Mouse (Mus musculus) regulatory T cell (primary cell): ENCODE measurements around the gene Rgs8.

Experiments
- in situ Hi-C: fragments of 300-600 bp; cut with MboI, MseI; formaldehyde crosslinking; loops from one replicate; pipeline ENCODE4 v1.15.1; 2025; ENCODE audit warnings: high pct_unique_total_duplicates

The Rgs8 gene

DNA sequence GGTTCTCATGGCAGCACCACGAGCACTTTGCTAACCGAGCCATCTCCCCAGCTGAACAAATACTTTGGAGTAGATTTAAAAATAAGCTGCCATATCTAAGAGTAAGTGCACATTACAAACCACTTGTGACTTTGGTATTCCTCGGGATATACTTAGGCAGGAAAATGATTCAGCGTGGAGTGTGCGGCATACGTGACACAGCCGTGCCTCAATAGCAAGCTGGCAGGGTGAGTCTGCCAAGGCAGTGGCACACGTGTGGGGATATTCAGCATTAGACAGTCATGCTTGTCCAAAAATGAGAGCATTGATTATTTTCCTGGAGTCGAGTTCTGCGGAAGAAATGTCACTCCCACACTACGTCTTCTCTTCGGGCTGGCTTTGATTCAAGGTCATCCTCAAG lies 21.1 kb downstream of the Rgs8 start:
- in situ Hi-C loops: no loop called here

DNA sequence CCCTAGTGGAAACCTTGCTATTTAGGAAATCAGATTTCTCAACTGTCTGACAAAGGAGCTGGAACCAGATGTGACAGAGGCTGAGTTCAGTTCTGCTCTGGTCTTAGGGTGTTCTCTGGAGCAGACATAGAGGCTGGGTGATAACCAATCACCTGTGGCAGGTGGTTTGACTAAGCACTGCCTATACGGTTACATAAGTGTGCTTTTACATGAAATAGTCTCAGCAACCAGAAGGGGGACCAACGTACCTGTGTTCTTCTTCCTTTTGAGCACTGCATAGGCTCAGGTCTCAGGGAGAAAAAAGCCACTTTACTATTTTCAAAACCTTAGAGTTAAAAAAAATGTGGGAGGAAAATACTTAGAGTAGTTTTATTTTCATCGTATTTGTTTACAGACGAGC lies 22.8 kb downstream of the Rgs8 start:
- in situ Hi-C loops: no loop called here

DNA sequence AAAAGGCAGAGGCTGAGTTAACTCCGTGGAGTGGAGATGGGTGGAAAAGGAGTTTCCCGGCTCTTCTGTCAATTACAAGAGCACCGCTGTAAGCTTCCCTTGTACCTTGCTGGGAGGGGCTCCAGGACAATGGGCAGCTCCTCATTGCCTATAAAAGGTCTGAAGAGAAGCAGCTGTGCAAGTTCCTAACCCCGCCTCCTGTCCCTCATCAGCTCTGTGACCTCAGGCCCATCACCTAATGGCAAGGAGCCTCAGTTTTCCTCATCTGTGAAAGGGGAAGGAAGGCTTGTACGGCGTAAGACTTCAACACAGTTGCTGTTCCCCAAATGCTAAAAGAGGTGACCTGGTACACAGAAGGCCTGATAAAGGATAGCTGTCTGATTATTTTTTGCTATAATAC lies 24.8 kb downstream of the Rgs8 start:
- in situ Hi-C loops: no loop called here

DNA sequence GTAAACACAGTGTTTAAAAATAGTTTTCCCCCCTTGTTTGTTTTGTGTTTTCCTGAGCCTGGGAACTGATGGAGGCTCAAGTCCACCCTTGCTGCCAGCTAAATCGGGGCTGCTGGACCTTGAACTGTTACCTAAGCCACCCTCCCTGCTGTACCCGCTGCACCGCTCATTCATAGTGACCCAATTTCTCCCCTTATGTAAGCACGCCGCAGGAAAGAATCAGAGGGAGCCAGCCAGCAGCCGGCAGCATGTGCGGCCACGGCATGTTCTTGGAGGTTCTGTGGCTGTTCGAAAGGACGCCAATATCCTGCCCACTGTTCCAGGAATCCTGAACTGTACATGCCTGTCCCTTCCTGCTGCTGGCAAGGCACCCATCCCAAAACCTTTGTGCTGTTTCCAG lies 26.3 kb downstream of the Rgs8 start:
- in situ Hi-C loops: no loop called here

DNA sequence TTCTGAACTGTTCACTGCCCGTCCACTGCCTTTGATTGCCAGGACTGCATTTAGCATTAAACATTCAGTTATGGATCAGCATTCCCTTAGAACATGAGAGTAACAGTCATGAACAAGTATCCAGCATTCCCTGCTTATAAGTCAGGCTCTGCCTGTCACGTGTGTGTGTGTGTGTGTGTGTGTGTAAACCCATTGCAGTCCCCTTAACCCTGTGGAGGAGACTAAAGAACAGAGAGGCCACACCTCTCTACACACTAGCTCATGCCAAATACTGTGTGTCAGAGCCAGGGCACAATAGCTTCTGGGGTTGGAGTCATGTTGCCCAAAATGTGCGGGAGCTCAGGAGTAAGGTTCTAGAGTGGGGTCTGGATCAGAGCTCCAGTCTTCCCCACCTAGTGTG lies 26.8 kb downstream of the Rgs8 start:
- in situ Hi-C loops: no loop called here

DNA sequence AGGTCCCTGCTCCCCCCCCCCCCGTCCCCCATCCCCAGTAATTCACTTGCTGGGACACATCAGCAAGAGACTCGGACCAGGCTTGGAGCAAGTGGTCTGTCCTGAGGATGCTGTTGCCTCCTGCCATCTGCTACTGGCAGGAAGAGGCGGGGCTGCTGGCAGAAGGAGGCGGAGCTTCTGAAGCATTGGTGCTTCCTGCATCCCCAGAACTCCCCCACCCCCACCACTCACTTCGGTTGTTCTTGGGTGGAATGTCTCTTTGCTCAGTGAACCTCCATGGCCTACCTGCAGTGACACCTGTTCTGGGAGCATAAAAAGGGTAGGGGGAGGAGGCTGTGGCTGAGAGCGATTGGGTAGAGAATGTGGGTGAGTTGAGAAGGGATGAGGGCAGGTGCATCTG lies 27.5 kb downstream of the Rgs8 start:
- in situ Hi-C loops: no loop called here

DNA sequence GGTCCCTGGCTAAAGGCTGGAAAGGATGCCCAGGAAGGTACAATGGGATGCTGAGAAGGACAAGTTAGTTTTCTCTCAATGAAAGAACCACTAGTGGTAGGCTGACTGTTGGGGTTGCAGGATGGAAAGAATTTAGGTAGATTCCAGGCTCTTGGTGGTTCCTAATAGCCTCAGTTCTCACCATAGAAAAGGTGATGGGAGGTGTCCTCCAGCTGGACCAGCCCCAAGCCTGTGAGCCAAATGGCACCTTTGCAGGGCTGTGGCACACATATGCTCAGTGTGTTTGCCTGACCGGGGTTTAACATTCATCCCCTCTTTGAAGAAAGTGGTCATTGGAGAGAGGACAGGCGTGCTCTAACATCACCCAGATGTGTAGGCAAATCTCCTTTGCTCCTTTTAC lies 28.2 kb downstream of the Rgs8 start:
- in situ Hi-C loops: no loop called here

DNA sequence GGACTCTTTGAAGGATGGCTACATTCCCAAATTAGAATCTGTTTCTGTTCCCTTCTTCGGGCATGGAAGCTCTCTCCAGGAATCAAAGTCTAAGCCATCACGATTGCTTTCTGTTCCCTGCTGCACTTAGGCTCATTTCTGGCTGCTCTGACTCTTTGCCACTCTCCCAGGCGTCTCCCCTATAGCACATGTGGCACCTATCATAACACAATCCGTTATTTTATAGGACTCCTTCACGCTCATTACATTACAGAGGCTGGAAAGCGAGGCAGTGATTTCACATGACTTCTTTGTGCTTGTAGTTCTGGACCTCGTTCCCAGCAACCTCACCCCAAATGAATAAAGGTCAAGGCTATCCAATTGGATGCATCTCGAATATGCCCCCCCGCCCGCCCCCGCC lies 30.4 kb downstream of the Rgs8 start:
- in situ Hi-C loops: no loop called here

DNA sequence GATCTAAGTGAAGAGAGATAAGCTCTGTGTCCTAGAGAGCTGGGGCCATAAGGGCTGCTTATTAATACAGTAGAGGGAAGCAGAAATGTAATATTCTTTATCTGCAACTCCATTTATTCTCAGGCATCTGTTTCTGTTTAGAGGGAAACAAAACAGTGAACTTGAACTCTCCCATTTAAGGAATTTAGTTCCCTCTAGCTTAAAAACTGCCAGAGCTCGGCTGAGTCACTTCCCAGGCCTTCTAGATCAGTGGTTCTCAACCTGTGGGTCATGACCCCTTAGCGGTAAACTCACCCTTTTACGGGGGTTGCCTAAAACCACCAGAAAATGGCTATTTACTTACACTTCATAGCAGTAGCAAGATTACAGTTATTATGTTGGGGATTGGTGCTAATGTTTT lies 32.8 kb downstream of the Rgs8 start:
- in situ Hi-C loops: no loop called here

DNA sequence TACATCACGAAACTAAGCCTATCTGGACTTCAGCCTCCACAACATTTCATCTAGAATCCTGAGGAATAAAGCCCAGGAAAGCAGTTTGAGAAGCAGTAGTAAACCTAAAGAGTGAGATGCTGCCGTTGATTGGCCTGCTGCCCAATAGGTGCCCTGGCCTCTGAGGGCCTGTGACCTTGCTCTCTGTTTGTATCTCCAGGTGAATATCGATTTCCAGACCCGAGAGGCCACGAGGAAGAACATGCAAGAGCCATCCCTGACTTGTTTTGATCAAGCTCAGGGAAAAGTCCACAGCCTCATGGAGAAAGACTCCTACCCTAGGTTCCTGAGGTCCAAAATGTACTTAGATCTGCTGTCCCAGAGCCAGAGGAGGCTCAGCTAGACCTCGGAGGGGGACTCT lies 39.7 kb downstream of the Rgs8 start:
- in situ Hi-C loops: no loop called here

DNA sequence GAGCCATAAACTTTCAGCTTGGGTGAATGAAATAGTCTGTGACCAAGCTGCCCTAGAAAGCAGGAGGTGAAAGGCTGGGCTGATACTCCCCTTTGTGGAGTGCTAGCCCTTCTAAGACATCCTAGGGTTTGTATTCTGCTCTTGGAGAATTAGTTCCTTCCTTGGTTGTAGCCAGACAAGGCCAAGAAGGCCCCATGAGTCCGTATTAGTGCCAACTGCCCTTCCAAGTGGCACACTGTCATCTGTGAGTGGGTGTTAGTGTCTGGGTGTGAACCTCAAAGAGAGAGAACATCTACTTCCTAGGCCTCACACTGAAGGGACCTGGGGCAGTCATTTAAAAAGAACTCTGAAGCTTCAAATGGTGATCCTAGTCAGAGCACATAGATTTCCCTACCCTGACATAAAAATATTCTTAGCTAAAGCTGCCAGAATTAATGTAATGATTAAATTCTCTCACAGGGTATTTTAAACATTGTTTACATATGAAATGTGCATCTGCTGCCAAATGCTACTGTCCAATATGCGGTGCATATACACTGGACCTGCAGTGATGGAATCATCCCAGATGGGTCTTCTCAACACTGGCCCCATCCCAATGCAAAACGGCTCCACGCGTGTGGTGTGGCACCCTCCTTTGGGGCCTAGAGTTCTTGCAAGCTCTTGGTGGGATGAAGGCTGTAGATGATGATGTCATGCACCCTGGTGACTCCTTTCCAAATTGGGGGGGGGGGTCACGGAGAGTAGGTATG lies 41.7 kb downstream of the Rgs8 start:
- in situ Hi-C loops: no loop called here

DNA sequence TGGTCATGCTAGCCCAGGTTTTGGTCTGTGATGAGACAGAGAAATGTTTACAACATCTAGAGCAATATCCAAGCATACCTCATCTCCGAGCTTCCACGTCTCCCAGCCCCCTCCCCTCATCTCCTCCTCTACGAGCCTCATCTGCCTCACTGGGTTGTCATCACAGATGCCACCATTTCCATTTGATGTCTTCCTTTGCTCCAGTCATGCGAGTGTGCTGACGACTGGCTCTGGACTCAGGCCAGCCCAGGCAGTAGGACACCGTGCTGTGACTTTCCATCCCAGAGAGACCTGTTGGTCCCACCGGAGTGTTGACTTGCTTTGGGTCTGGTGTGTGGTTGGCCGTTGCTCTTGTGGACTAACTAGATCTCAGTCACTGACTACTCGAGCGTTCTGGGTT lies 42.6 kb downstream of the Rgs8 start:
- in situ Hi-C loops: no loop called here

DNA sequence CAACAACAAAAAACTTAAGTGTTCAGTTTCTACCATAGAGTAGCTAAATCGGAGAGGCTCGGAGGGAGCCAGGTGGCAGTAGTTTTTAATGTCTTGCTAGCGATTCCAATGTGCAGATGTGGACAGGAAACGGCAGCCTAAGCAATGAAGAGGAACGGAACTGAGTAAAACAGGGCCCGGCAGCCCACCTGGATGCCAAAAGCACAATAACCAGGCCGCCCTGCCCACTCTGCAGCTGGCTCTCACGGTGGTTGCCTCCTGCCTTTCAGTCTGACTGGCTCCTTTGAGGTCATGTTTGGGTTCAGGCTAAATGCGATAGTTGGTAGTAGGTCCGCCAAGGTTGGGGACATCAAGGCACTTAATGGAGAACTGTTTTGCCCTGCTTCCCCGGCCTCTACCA lies 43.3 kb downstream of the Rgs8 start:
- in situ Hi-C loops: no loop called here

DNA sequence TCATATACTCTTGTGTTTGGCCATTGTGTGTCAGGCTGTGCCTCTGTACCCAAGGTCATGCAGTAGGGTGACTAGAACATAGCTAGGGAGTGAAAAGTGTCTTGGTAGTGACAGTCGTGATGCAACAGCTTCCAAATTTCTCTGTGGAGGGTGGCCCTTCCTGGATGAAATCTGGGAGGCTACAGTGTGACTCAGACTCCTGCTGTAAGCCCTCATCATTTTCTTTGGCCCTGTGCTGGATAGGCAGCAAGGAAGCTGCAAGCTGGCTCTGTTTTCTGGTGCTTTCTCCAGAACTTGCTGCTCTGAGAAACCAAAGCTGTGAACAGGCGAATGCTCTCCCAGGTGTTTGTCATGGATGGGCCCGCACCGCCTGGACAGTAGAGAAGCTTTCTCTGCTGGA lies 43.7 kb downstream of the Rgs8 start:
- in situ Hi-C loops: no loop called here

DNA sequence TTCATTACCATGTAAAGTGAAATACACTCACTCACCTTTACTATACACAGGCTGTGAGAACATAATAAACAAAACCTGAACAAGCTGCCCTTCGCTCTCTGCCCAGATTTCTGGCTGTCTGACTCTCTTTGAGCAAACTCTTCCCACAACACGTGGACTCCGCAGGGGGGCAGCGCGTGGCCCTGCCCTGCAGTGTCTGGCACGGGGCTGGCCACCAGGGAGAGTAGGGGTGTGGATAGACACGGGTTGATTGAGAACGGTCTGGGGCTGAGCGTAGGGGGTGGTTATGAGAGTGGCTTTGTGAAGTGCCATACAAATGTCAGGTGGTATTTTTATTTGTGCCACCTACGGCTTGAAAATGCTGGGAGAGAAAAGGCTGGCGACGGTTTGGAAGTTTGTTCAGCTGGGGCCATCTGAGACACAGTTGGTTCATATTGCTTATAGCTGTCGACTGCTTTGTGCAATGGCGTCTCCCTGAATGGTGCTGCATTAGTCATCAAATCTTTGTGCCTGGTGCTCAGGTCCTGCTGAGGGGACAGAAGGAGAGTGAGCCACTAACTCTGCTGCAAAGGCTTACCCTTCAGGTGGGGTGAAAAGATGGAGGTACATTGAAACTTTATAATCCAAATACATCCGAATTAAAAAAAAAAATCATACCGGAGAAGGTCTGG lies 44.9 kb downstream of the Rgs8 start:
- in situ Hi-C loops: no loop called here

DNA sequence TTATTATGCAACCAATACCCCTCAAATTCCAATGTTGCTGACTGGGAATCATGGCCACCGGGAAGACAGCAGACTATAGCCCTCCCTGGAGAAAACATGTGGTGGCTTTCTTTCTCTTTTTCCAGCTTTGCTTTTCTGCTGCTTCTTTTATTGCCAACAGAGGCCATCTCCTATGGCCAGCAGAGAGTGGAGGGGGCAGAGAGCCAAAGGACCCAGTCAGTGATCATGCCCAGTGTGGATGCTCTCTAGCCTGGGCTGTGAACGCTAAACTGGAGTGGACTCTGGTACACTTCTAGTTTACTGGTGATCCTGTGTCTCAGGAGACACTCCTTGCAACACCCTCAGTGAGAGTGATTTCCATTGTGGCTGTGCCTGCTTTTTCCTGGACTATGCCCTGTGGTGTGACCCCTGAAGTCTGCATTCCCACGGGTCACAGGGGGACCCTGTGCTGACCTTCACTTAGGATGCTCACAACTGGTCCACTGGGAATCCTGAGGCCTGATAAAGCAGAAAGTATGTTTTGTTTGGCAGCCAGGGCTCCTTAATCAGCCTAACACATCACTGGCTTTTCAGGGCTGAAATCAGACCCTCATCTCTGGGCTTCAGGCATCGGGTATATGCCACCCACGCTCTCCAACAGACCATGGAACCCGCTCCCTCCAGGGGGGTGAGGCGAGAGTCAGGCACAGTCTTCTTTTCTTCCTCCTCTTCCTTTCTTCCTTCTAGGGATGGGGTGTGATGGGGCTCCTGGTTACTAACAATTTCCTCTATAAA lies 45.7 kb downstream of the Rgs8 start:
- in situ Hi-C loops: no loop called here

DNA sequence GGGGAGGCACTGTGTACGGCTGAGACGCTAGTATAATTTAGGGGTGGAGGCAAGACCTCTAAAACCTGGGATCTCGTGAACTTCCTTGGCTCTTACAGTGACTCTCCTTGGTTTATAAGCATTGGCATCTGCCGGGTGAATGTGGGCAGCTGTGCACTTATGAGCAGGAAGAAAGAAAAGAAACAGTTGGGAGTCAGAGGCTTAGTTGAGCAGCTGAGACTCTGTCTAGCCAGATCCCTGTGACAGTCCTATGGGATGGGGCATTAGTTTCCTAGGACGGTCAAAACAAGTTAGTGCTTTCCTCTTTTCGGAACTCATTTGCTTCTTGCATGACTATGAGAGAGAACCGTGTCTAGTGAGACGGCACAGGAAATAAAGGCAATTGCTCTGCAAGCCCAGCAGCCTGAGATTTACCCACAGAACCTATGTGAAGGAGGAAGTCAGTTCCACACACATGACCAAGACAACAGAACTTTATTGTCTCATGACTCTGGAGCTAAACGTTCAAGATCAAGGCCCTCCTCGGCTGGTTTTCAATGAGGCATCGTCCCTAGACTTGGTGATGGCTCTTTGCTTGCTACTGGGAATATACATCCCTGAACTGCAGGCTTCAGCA lies 47.7 kb downstream of the Rgs8 start:
- in situ Hi-C loops: no loop called here

DNA sequence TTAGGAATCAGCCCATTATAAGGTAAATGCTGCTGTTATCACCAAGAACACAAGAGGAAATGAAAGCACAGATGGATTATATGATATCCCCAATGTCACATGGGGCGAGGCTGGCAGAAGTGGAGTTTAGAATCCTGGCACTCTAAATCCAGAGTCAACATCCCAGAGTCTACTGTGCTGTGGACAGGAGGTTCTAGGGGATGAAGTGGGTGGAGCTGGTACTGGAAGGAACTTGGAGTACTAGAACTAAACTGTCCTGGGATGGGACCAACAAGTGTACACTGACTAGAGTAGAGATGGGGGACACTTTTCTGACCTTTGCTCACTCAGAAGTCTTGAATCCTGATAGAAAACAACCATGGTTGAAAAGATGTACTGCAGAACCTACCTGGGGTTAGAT lies 48.6 kb downstream of the Rgs8 start:
- in situ Hi-C loops: no loop called here

DNA sequence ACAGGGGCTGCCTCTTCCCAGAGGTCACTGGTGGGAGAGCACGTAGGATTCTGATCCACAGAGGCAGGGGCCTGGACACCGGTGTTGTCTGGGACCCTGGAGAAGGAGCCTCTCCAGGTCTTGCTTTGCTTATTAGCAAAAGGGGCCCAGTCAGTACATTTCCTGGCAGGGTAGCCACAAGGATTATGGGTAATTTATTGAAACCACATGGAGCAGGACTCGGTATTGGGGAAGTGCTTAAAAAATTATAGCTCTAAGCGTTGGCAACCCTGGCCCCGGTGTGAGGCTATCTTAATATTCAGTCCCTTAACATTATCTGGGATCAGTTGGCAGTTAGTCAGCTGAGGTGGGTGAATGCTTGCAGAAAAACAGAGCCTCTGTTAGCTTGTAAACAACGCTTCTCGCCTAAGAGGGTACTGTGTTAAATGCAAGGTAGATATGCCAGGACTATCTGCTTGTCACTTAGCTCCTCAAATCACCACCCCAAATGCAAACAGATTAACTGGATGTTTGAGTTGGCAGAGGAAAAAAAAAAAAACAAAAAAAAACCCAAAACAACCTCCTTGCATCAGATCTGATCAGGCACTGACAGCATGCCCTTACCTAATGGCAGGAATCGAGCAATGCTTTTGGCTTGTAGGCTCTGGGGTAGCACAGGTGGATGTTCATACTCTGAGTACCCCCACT lies 49.5 kb downstream of the Rgs8 start:
- in situ Hi-C loops: no loop called here

DNA sequence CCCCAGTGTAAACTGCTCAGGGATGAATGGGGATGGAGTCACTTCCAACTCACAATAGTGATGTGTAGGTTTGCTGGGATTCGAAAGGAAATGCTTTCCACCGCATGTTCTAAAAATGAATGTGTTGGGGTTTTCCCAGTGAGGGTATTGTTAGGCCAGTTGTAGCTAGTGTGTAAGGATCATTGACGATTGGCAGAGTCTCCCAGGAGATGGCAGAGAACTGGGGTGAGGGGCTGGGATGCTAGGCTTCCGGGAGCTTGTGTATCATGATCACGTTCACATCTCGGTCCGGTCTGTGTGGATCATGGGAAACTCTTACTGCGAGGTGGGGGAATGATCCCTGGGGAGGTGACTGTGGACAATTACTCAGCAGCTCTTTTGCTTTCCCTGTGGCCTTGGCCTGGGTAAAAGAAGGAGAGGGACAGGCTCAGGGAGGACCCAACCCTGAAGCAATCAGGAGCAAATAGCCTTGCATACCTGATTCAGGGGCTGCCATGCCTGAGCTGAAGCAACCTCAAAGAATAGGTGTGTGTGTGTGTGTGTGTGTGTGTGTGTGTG lies 50.1 kb downstream of the Rgs8 start:
- in situ Hi-C loops: no loop called here

DNA sequence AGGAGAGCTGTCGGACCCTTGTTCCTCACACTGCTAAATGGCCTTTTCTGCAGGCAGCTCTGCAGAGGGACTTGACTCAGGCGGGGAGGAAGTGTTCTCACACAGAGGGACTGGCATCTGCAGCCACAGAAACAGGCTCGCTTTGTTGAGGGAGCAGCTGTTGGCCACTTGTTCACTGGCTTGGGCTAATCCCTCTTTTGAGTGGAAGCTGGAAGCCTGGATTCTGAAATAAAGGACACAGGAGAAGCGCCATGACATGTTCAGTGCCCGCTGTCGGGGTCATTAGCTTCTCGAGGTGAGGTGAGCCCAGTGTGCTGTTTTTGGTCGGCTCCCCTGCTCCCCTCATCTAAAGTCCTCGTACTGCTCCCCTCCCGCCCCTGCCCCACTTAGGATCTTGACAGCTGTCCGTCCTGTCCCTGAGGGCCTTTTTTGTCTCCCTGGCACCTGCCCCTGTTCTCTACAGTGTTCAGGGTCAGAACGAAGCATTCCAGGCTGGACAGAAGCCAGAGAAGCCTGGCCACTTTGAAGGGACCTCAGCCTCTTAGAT lies 50.7 kb downstream of the Rgs8 start:
- in situ Hi-C loops: no loop called here
